Comparison of ENCODE assay signal across 8 mouse cellular contexts in genomic region chr5:134182735-134183134, GRCm38 (mm10). TPM values are rescaled to one million over a fixed set of nuclear protein-coding genes. Genes with fewer than 3 reads are reported as not detected.
DNase-seq lines count a peak whose midpoint lies in the region; ATAC-seq and TF ChIP-seq lines count a peak whose summit lies in the region.

No protein-coding gene starts in this region.

- peak overlapping the region; percentile 97; the same call in 1 of the 2 replicates for H3K9ac ChIP-seq in ES-E14 (ENCODE audit: insufficient read depth, low read depth, low read length, poor library complexity, severe bottlenecking)
- no peak overlapping the region for H3K9ac ChIP-seq in limb, embryonic 11.5 days (ENCODE audit: low read length)
- no peak overlapping the region for H3K9ac ChIP-seq in midbrain, postnatal 0 days (replicated peaks; ENCODE audit: low read length, poor library complexity, severe bottlenecking)

- peak overlapping the region; percentile 79 to 85; a peak in 2 of 4 replicates for H3K4me3 ChIP-seq in ES-E14 (ENCODE audit: insufficient read depth in 1 of 2, low read depth in 1 of 2, low read length in 2 of 2, poor library complexity in 1 of 2, severe bottlenecking in 1 of 2)
- H3K4me3 ChIP-seq in brown adipose tissue, adult 24 weeks (ENCODE audit: insufficient read depth, low read depth, low read length) = no peak overlapping the region
- H3K4me3 ChIP-seq in limb, embryonic 11.5 days (ENCODE audit: low read depth, low read length) = no peak overlapping the region; the same call in 1 of the 2 replicates
- H3K4me3 ChIP-seq in midbrain, postnatal 0 days (ENCODE audit: low read depth, low read length) = no peak overlapping the region

- 74% methylated on average over 4 of the region's 4 CpGs for WGBS in limb, embryonic 11.5 days
- 66% methylated on average over 4 of the region's 4 CpGs for WGBS in midbrain, postnatal 0 days

- H3K27me3 ChIP-seq in limb, embryonic 11.5 days (ENCODE audit: control insufficient read depth, insufficient read depth, low read length) = no peaks in the 10 kb centered on the region
- H3K27me3 ChIP-seq in midbrain, postnatal 0 days (ENCODE audit: insufficient read depth, low read length) = no peaks in the 10 kb centered on the region

- DNase-seq in ES-E14 (ENCODE audit: low read depth, low spot score) = no peak
- DNase-seq in heart, postnatal 4 days = peak; percentile 40
- no peak for DNase-seq in limb, embryonic 11.5 days (ENCODE audit: low spot score)
- no peak for DNase-seq in midbrain, postnatal 0 days (ENCODE audit: low spot score)
- no peak for DNase-seq in urinary bladder, adult 18-20 months (ENCODE audit: low spot score in 2 of 2)
- DNase-seq in thymus, postnatal 25 days = no peak
- no peak for DNase-seq in ovary, postnatal 36 days (ENCODE audit: low spot score)

- H3K4me2 ChIP-seq in limb, embryonic 11.5 days (ENCODE audit: low read depth, severe bottlenecking) = peak overlapping the region; percentile 82
- H3K4me2 ChIP-seq in midbrain, postnatal 0 days (ENCODE audit: low read depth, low read length, poor library complexity, severe bottlenecking) = peak overlapping the region; percentile 57

- peaks cover 4 to 17% of the 10 kb centered on the region in 2 experiments; a peak in 3 of 4 replicates for H3K4me1 ChIP-seq in ES-E14 (ENCODE audit: control insufficient read depth in 2 of 2, insufficient read depth in 2 of 2, low read length in 2 of 2, poor library complexity in 1 of 2)
- H3K4me1 ChIP-seq in brown adipose tissue, adult 24 weeks (ENCODE audit: control insufficient read depth, insufficient read depth, insufficient read length, low read length) = peaks cover 14% of the 10 kb centered on the region
- H3K4me1 ChIP-seq in limb, embryonic 11.5 days (ENCODE audit: control insufficient read depth, insufficient read depth, low read length) = peaks cover 12% of the 10 kb centered on the region
- 0 out of 2 replicates have a peak, but pooled peaks cover 4% of the 10 kb centered on the region for H3K4me1 ChIP-seq in midbrain, postnatal 0 days (ENCODE audit: insufficient read depth, low read length)

- no peaks in the 10 kb centered on the region for H3K9me3 ChIP-seq in ES-E14 (ENCODE audit: control insufficient read depth, insufficient read depth, low read depth, low read length)
- no peaks in the 10 kb centered on the region for H3K9me3 ChIP-seq in limb, embryonic 11.5 days (ENCODE audit: control insufficient read depth, low read length)
- no peaks in the 10 kb centered on the region for H3K9me3 ChIP-seq in midbrain, postnatal 0 days (ENCODE audit: low read length)

- in situ Hi-C loops in ES-E14 (cut with MboI; ENCODE audit: low sequenced_read_pairs in 2 of 2, unreplicated experiment in 2 of 2) = loop anchor here in 1 of 2 experiments (10.0 kb wide), 2 partner anchors 162 to 282 kb away; no protein-coding TSS in a partner anchor

- no peak for ATAC-seq in limb, embryonic 11.5 days (ENCODE audit: insufficient number of reproducible peaks, low FRiP score, low TSS enrichment, low read depth)
- ATAC-seq in midbrain, postnatal 0 days (ENCODE audit: low FRiP score) = no peak

- peak overlapping the region; percentile 97; the same call in 1 of the 2 replicates for H3K27ac ChIP-seq in ES-E14 (ENCODE audit: insufficient read depth, low read depth, low read length, poor library complexity, severe bottlenecking)
- H3K27ac ChIP-seq in brown adipose tissue, adult 24 weeks (replicated peaks; ENCODE audit: low read depth, low read length) = peak overlapping the region; percentile 73
- H3K27ac ChIP-seq in limb, embryonic 11.5 days (replicated peaks; ENCODE audit: low read depth, low read length) = no peak overlapping the region
- H3K27ac ChIP-seq in midbrain, postnatal 0 days (ENCODE audit: low read depth, low read length) = no peak overlapping the region

- H3K36me3 ChIP-seq in ES-E14 (ENCODE audit: control insufficient read depth, insufficient read depth, low read length, poor library complexity, severe bottlenecking) = no peaks in the 10 kb centered on the region
- no peaks in the 10 kb centered on the region for H3K36me3 ChIP-seq in limb, embryonic 11.5 days (ENCODE audit: control insufficient read depth, insufficient read depth, low read length)
- H3K36me3 ChIP-seq in midbrain, postnatal 0 days (ENCODE audit: insufficient read depth, low read length) = no peaks in the 10 kb centered on the region

- TF ChIP-seq CTCF in midbrain, postnatal 0 days (IDR thresholded peaks at IDR 0.05) = no peak

TF ChIP-seq in ES-E14, 5 proteins besides CTCF, POLR2A, EP300 and RAD21:
- no peak for TF ChIP-seq HCFC1 (IDR thresholded peaks at IDR 0.05; ENCODE audit: borderline replicate concordance, insufficient read depth, low read length)
- TF ChIP-seq ZC3H11A (IDR thresholded peaks at IDR 0.05; ENCODE audit: borderline replicate concordance, low read depth, low read length) = no peak
- TF ChIP-seq MAFK (IDR thresholded peaks at IDR 0.05; ENCODE audit: insufficient read depth, low read depth, low read length) = no peak
- no peak for TF ChIP-seq ZNF384 (IDR thresholded peaks at IDR 0.05; ENCODE audit: low read depth, low read length)
- no peak for TF ChIP-seq CHD2 (IDR thresholded peaks at IDR 0.05; ENCODE audit: low read depth, low read length)
TF ChIP-seq in ES-E14: peak in this region for 0.

RNA-seq across cellular contexts. Expression of gene Gtf2ird2, which starts 1.1 kb away (rescaled TPM):
- 2.2 and 2.3 TPM in 2 replicates for total RNA-seq in ES-E14 (2012; rRNA removed)
- polyA plus RNA-seq in brown adipose tissue, adult 24 weeks (2012; ENCODE audit: insufficient read depth, insufficient read length, missing spikeins) = 1.4 and 2.6 TPM in 2 replicates
- 1 to 10 TPM; 6.9 to 9.3 TPM for total RNA-seq in heart, postnatal 4 days (2021)
- 6.6 and 7.9 TPM in 2 replicates for polyA plus RNA-seq in limb, embryonic 11.5 days (2014; fragmentation: Nextera tagmentation; extraction: Ambion mirVana)
- 17.3 and 27.0 TPM in 2 replicates for total RNA-seq in midbrain, postnatal 0 days (2014; rRNA removed)
- polyA plus RNA-seq in midbrain, postnatal 0 days (2015; fragmentation: Nextera tagmentation; extraction: Ambion mirVana) = 14.7 and 15.5 TPM in 2 replicates

RNA-seq across cellular contexts. Expression of gene Rcc1l, which starts 6.2 kb away (rescaled TPM):
- 26.0 and 30.9 TPM in 2 replicates for total RNA-seq in ES-E14 (2012; rRNA removed)
- 8.2 and 16.1 TPM in 2 replicates for polyA plus RNA-seq in brown adipose tissue, adult 24 weeks (2012; ENCODE audit: insufficient read depth, insufficient read length, missing spikeins)
- total RNA-seq in heart, postnatal 4 days (2021) = 10 to 100 TPM; 26.9 to 30.6 TPM
- polyA plus RNA-seq in limb, embryonic 11.5 days (2014; fragmentation: Nextera tagmentation; extraction: Ambion mirVana) = 32.7 and 35.8 TPM in 2 replicates
- 15.1 and 16.2 TPM in 2 replicates for total RNA-seq in midbrain, postnatal 0 days (2014; rRNA removed)
- 20.1 and 21.2 TPM in 2 replicates for polyA plus RNA-seq in midbrain, postnatal 0 days (2015; fragmentation: Nextera tagmentation; extraction: Ambion mirVana)

RNA-seq across cellular contexts. Expression of gene Ncf1, which starts 46.7 kb away (rescaled TPM):
- 0.16 and 0.67 TPM in 2 replicates for total RNA-seq in ES-E14 (2012; rRNA removed)
- 1.9 and 3.1 TPM in 2 replicates for polyA plus RNA-seq in brown adipose tissue, adult 24 weeks (2012; ENCODE audit: insufficient read depth, insufficient read length, missing spikeins)
- 1 to 10 TPM; 2.1 to 2.5 TPM for total RNA-seq in heart, postnatal 4 days (2021)
- polyA plus RNA-seq in limb, embryonic 11.5 days (2014; fragmentation: Nextera tagmentation; extraction: Ambion mirVana) = 1.8 and 2.4 TPM in 2 replicates
- total RNA-seq in midbrain, postnatal 0 days (2014; rRNA removed) = 4.3 and 9.2 TPM in 2 replicates
- polyA plus RNA-seq in midbrain, postnatal 0 days (2015; fragmentation: Nextera tagmentation; extraction: Ambion mirVana) = 2.1 and 2.2 TPM in 2 replicates

Comparison
In these comparisons a context has a peak if more than half of its experiments do, and no peak if none do; other contexts are left out.
1. H3K27ac ChIP-seq: peak in ES-E14 (single experiment) and brown adipose tissue, adult 24 weeks (single experiment); none in limb, embryonic 11.5 days (single experiment) and midbrain, postnatal 0 days (single experiment).
2. H3K4me3 ChIP-seq: peak in ES-E14 (2 of 2); none in brown adipose tissue, adult 24 weeks (single experiment), limb, embryonic 11.5 days (single experiment) and midbrain, postnatal 0 days (single experiment).